Mouse (Mus musculus): ENCODE measurements at regions not wholly inside any gene's neighbourhood (a gene's known extent, or its start where the extent isn't known, plus 50 kb on each side); places are given as distances from the start of the nearest gene placed in this dataset.
A peak's percentile ranks its signal among the peaks of the same experiment; 100 is the strongest.

- no peak for DNase-seq
Measured at GRCm38 (mm10) chr3:42286471-42286870, 544.1 kb downstream of the D3Ertd751e start.

GRCm38 (mm10) chr3:42312424-42312823 lies 570.0 kb downstream of the D3Ertd751e start:
- DNase-seq: no peak

GRCm38 (mm10) chr3:42327708-42328107 lies 585.3 kb downstream of the D3Ertd751e start:
- no peak for DNase-seq

GRCm38 (mm10) chr3:42342806-42343205 lies 600.4 kb downstream of the D3Ertd751e start:
- DNase-seq: no peak

GRCm38 (mm10) chr3:42376785-42377184 lies 634.4 kb downstream of the D3Ertd751e start:
- DNase-seq: no peak

GRCm38 (mm10) chr3:42382151-42382550 lies 639.7 kb downstream of the D3Ertd751e start:
- DNase-seq: no peak

DNA sequence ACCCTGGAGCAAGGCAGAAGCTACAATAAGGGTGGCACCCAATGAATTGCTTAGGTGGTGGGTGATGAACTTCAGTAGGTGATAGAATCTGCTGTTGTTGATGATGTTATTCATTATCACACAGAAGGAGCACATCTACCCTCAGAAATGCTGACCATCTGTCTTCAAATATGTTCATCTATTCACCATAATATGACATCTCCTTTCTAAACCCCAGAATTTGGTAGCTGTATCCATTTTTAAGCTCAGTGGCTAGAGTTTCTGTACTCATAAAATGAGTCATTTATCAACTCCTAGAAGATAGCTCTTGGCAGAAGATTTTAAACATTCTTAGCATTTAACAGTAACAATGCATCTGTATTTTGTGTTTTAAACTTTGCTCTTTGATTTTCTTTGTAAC lies 660.3 kb downstream of the D3Ertd751e start:
- DNase-seq: no peak

DNA sequence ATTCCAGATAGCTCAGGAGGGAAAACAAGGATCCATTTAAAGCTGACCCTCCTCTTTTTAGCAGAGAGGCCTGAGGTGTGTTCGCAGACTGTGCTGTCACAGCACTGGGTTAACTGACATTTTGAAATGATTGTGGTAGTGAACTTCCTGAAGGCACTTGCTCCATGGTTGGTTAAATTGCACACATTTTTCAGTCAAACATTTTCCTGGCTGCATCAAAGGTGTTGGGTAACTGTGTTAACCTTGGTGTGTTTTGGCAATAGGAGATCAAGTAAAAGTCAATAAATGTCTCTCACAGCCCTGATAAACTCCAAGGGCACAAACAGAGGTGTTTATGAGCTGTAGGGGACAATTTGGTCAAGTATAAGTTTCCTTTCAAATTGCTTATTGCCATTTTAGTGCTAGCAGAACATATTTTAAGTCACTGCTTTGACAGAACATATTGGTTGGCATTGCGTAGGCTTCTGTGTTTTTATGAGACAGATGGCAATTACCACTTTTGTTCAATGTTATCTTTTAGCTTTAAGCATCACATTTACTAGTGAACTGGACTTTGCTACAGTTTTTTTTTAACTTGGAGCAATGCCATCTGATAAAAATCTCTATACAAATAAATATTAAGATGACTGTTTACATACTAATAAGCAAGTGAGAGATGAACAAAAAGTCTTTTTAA lies 666.7 kb downstream of the D3Ertd751e start:
- DNase-seq: peak; percentile 0

DNA sequence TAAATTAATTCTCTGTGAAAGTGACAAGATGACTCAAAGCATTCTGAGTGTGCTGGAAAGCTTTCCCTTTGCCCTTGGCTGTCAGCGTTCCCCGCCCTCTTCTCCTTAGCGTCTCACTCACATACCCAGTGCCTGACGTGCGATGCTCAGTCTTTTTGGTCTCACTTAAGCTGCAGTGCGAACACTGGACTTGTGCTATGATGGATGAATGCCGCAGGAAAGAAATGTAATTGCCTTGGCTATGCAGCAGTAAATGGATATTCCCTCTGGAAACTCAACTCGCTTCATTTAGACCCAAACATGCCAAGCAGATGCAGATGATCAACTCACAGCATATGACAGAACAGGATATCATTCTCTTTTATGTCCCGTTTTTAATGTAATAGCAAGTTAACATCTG lies 685.0 kb downstream of the D3Ertd751e start:
- DNase-seq: no peak

DNA sequence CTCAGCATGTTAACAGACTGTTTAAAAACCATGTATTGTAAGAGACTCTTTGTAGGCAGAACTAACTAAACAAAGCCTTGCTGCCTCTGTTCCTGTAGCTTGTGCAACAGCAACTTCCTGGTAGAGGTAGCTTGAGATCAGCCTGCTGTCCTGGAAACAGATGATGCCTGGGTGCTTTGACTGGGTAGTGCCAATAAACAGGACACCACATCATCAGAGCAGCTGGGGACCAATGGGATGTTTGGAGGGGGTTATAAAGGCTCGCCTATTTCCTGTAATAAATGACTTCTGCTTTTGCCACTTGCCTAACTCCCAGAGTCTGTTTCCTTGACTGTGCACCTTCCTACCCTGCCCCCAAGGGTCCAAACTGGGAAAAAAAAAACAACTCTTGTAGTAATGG lies 707.2 kb downstream of the D3Ertd751e start:
- no peak for DNase-seq

DNA sequence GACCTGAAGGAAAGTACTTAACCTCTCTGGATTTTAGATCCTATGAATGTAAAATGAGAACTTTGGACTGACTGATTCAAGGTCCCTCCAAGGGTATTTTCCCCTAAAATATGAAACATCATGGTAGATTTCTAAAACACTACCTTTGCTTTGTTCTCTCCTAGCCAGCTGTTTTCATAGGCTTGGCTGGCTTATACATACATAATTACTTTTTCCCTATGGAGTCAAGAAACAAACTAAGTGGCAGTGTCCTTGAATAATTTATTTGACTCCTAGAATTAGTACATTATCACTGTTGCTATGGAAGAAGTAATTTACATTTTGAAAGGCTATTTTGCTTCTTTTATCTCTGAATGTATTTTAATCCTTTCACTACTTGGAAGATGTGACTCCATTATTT lies 721.9 kb downstream of the D3Ertd751e start:
- DNase-seq: no peak

- DNase-seq: no peak
Measured at GRCm38 (mm10) chr3:42467125-42467524, 724.7 kb downstream of the D3Ertd751e start.

DNA sequence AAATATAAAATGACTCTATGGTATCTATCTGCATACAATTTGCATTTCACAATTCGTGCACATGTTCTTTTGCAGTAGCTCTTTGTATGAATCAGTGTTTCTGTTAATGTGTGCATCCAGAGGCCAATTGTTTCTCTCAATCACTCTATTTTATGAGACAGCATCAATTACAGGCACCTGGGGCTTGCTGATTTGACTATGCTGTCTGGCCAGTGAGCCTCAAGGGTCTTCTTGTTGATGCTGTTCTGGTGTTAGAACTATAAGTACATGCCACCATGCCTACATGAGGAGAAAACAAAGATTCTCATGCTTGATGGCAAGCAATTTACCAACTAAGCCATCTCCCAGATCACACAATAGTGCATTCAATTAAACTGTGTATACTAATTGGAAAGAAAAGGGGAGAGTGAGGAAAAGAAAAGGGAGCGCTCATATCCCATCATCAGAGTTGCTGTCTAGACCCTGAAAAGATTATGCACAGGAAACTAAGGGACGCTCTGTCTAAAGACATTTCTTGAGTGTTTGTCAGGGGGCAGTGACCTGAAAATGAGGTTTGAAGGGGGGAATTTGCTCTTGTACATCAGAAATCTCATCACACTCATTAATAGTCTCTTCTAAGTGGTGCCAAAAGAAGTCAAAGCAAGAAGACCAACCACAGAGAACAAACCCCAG lies 772.6 kb downstream of the D3Ertd751e start:
- no peak for DNase-seq

DNA sequence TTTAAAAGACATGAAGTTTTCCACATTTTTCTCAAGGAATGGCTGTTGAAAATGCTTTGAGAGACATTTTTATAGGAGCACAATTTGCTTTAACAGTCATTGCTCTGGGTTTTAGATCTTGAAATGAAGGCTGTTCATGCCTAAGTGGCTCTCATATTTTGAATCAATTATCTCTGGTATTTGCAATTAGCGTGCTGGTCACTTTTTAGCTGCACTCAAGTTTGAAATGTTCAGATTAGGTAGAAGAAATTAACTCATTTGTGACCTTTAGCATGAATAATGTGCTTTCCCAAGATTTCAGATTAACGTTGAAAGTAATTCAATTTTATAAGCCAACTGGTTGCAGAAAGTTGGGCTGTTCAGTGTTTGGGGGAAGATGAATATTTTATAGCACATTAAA lies 773.9 kb downstream of the D3Ertd751e start:
- DNase-seq: no peak

DNA sequence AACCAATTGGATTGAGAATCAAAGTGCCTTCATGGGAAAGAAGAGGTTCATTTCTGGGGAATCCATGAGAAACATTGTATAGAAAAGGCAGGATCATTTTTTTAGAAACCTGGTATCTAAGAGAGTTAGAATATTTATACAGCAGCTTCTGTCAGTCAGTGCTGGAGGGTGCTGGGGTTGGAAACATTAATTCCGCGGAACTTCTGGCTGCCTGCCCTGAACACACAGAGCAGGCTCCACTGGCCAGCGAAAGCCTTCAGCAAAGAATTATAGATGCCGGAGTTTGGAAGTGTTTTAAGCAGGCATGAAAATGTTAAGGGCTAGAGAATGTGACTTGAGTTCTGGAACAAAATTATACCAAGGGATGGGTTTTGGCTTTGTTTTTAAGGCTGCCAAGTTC lies 789.0 kb downstream of the D3Ertd751e start:
- no peak for DNase-seq

- DNase-seq: no peak
Measured at GRCm38 (mm10) chr3:42566731-42567130, 824.3 kb downstream of the D3Ertd751e start.

DNA sequence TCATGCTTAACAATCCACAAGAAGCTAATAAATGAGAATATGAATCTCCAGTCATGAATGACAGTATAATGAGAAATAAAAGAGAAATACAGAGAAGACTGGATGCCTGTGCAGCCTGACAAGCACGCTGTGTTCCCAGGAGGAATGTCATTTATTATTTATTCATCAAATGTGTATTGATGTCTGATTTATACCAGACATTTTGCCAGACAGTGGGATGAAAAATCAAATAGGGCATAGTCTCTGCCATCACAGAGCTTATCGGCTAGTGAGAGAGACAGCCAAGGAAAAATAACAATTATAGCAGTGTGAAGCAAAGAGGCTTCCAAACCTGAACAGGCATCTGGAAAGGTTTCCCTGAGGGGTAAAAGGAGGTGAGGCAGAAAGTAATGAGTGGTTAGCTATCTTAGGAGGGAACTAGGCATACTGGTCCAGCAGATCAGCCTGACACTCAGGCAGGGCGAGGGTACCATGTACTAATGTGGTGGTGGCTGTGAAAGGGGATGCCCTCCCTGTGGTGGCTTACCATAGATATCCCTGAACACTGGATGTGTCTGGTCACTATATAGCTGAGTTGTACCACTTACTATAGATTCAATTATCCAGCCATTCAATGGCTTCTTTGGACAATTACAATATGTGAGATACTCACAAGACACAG lies 828.1 kb downstream of the D3Ertd751e start:
- DNase-seq: no peak

DNA sequence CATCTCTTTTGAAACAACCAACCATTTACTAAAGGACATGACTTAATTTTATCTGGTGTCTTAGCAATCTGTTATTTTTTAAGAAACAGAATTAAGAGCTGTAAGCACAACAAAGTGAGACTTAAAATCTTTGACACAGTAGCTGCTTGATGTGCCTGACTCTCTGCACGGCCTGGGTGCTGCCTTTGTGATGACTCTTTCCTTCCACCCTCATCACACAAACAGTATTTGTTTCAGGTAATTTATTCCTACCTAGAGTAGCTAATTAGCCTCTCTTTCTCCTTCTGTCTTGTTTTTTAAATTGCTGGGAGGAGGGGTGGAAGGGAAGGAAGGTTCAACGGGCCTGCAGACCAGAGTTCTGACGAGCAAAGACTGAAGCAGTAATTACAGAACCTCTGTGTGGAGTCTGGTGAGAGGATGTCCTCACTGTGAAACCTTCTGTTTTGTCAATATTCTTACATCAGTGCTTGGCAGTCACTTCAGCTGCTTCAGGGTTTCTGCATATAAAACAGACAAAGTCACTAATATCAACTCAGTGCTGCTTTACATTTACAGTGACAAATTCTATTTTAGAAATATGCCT lies 829.6 kb downstream of the D3Ertd751e start:
- no peak for DNase-seq

- no peak for DNase-seq
Measured at GRCm38 (mm10) chr3:42573155-42573554, 830.7 kb downstream of the D3Ertd751e start.

DNA sequence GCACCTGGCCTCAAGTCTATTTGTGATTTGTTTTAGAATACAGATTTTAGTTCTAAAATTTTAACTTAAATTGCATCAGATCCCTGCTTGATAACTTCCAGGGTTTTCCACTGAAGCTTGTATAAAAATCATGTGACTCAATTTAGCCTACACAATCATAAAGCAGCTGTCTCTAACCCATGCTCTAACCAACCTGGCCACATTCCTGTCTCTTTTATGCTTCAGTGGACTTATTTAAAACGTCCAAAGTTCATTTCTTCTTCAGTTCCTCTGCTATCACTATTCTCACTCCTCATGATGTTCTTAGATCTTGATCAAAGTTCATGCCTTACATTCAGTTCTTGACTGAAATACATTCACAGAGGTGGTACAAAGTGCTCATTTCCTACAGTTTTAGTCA lies 839.9 kb downstream of the D3Ertd751e start:
- no peak for DNase-seq

- DNase-seq: no peak
Measured at GRCm38 (mm10) chr3:42587296-42587932, 845.0 kb downstream of the D3Ertd751e start.

DNA sequence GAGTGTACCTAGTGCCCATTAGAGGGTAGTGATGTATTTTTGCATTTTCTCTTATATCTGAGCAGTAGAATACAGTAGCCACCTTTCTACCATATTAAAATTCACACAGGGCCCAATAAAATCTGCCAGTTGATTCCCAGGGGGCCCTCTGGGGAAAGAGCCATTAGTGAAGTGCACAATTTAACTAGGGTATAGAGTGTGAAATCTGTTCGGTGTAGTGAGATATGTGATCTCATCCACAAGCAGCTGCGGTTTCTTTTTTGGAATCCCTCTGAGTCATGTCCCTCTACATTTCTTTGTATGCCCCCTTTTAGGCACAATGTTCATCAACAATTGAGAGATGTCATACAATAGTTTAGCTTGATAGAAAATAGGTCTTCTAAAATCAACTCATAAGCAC lies 847.1 kb downstream of the D3Ertd751e start:
- no peak for DNase-seq

- DNase-seq: no peak
Measured at GRCm38 (mm10) chr3:42590126-42590525, 847.7 kb downstream of the D3Ertd751e start.
